Mouse (Mus musculus) induced T-regulatory cell, adult 2 months (primary cell): Measurements from ENCODE around the gene Mospd3.

Experiments used
- DNase-seq: peaks from one replicate; pipeline ENCODE4 v3.0.0-alpha.2; 2012; ENCODE audit warnings: low read depth

The Mospd3 gene

DNA sequence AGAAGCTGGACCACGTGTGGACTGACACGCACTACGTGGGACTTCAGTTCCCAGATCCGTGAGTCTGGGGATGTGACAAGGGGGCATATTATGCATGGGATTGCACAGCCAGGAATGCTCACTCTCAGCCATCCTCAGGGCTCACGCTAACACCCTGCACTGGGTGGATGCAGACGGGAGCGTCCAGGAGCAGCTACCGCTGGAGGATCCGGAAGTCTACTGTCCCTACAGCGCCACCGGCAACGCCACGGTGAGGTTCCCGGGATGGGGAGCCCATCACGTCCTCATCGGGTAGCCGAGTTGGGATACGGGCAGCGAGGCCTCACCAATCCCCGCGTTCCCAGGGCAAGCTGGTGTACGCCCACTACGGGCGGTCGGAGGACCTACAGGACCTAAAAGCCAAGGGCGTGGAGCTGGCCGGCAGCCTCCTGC lies 26.4 kb downstream of the Mospd3 start:
- no peak for DNase-seq

GRCm38 (mm10) chr5:137570691-137571586 lies 29.9 kb downstream of the Mospd3 start:
- no peak for DNase-seq

GRCm38 (mm10) chr5:137570181-137570580 lies 30.7 kb downstream of the Mospd3 start:
- no peak for DNase-seq

GRCm38 (mm10) chr5:137569665-137570064 lies 31.2 kb downstream of the Mospd3 start, which contains the start of gene Tfr2:
TSS of gene Tfr2 (plus strand) at chr5:137569840.
- peak; percentile 76 for DNase-seq

GRCm38 (mm10) chr5:137569031-137569430 lies 31.8 kb downstream of the Mospd3 start:
- DNase-seq: no peak

DNA sequence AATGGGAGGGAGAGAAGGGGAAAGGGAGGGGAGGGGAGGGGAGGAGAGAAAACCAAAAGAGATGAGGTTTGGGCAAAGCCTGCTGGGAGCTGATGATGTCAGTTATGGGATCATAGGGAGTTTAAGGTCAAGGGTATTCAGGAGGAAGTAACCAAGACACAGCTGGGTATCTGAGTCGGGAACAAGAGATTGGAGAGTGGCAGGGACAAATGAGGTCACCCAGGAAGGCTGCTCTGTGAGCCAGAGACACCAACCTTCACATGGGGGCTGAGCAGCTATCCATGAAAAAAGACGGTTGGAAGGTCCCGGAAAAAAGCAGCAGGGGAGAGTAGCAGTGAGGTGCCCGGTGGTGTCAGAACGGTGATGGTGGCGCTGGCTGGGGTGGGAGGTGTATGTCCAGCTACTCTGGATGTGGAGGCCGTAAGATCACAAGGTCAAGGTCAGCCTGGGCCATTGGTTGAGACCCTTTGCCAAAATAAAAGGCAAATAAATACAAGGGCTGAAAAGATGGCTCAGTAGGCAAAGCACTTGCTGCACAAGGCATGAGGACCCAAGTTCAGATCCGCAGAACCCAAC lies 32.5 kb downstream of the Mospd3 start:
- no peak for DNase-seq

- DNase-seq: no peak
Observed at GRCm38 (mm10) chr5:137566416-137566815, 34.4 kb downstream of the Mospd3 start.

DNA sequence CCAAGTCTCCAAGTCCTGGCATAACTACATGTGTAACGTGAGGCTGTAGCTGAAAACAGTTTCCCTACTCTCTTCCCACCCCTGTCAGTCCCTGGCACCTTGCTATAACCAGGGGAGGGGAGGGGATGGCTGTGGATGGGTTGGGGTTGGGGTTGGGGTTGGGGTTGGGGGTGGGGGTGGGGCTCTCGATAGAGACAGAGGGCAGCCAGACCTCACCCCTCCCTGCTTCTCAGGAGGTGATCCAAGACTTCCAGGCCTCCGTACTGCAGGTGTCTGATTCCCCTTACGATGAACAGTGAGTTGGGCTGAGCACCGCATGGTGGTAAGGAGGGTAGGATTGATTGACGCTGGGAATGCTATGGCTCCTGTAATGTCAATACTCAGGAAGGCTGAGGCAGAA lies 35.1 kb downstream of the Mospd3 start:
- no peak for DNase-seq

- no peak for DNase-seq
Observed at GRCm38 (mm10) chr5:137562965-137563364, 37.9 kb downstream of the Mospd3 start.

GRCm38 (mm10) chr5:137561556-137561955 lies 39.3 kb downstream of the Mospd3 start:
- no peak for DNase-seq

DNA sequence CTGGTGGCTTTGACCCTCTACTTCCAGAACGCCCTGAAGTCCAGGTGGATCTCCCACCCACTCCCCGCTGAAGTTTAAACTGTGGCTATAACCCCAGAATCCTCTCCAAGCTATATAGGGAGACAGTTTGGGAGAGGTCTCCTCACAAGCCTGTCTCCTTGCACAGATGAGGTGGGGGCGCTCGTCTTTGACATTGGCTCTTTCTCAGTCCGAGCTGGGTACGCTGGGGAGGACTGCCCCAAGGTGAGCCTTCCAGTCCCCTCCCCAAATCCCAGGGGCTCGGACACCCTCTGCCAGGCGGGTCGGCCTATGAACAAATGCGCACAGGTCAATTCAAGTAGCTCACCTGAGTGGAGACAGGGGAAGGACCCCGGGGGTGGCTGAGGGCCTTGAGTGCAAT lies 47.0 kb downstream of the Mospd3 start:
- DNase-seq: no peak

DNA sequence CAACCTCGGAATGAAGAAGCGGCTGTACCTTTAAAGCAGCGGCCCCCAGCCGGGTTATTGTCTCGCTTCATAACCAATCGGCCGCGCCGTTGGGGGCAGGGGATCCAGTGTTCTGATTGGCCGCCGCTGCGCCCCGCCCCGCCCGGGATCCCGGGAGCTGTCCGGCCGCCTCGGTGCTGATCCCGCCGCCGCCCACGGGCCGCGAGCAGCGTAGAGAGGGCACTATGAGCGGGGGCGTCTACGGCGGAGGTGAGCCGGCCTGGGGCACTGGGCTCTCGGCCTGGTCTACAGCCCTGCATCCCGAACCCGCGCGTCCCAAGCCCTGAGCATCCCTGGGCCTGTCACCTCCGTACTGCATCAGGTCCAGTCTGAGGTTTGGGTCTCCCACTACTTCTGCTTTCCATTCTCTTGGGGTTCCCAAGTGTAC lies 47.4 kb downstream of the Mospd3 start, which contains the start of gene Actl6b:
Actl6b (plus strand) TSS at position 107 of the 427 bp plus-strand sequence.
- peak; percentile 62 for DNase-seq

DNA sequence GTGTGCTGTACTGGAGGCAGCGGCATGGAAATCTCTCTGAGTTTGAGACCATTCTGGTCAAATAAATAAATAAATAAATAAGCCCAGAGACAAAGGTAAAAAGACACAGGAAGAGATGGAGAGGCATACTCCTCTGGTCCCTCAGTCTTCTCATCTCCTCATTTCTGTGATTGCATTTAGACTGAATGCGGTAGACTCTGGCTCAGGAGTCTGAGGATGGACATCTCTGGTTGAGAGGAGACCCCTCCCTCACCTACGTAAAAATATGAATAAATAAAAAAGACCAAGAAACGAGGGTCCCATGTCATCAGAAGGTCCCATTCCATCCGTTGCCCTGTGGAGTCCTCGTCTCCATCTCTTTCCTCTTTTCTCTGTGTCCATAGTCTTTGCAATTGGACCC lies 47.9 kb downstream of the Mospd3 start:
- DNase-seq: no peak

GRCm38 (mm10) chr5:137551119-137551518 lies 49.7 kb downstream of the Mospd3 start:
- DNase-seq: peak; percentile 40

- DNase-seq: no peak
Observed at GRCm38 (mm10) chr5:137549840-137550239, 51.0 kb downstream of the Mospd3 start.
